Mouse (Mus musculus): ENCODE data around the gene Dmap1. TPM values are rescaled to one million over a fixed set of nuclear protein-coding genes. Genes with fewer than 3 reads are reported as not detected.

Dmap1 gene
- total RNA-seq, 2 experiments from 2014 or later: 18.3 to 19.0 TPM

DNA sequence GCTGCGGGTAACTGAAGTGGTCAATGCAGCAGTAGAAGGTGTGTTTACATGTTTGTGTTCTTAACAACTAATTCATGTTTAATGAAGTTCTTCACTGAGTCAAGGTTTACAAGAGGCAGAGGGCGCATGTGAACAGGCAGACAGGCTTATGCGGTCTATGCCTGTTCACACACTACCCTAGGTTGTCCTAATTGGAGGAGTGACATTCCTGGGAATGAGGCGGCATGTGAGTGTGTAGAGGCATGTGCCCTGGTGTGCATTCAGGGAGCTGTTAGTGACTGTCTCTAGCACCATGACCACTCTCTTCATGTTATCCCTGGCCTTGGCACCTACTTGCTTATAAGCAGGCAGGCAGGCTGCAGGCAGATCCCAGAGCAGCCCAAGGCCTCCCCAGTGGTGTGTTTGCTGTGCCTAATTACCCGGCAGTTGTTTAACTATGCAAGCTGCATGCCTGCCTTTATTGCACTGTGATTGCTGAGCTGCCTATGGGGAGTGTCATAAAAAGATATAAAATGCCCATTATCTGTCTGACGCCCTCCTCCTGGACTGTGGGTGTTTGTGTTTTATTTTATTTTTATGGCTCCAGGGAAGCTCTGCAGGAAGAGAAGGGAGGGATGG lies 51.9 kb downstream of the Dmap1 start:
- intact Hi-C loops (cut with DNase I): no loop called here
- no peak for DNase-seq (ENCODE audit: low spot score)

DNA sequence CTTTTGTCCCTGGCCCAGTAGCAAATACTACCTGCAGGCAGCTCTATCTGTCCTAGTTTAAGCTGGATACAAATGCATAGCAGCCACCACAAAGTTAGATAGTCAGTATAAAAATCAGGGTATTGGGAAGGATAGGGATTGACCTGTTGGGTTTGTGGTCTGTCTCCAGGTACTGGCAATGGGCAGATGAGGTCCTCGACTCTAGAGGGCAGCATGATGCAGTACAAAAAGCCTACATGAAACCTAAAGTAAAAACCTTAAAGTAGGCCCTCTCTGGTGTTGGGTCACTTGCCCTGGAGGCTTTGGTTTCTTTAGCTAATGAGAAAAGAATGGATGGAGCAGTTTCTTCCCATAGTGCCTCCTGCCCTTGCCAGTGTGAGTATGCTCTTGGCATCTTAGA lies 53.6 kb downstream of the Dmap1 start:
- intact Hi-C loops (cut with DNase I): no loop called here

More for the DNA sequence above, 53.6 kb downstream of the Dmap1 start:
- DNase-seq (ENCODE audit: low spot score): no peak

Other genes with a start within 250 kb of the Dmap1 start
- 10 to 100 TPM; 30.5 to 31.5 TPM for gene Rnf220, start 185.2 kb downstream of the Dmap1 start, total RNA-seq (2021)
- 10 to 100 TPM; 67.7 to 88.3 TPM for gene Eri3, start 131.9 kb downstream of the Dmap1 start, total RNA-seq (2021)
- gene Gm12845, start 42.1 kb upstream of the Dmap1 start, total RNA-seq (2021): not detected
- not detected for gene Klf17, start 83.4 kb upstream of the Dmap1 start, total RNA-seq (2021)
- gene Slc6a9, start 152.2 kb upstream of the Dmap1 start, total RNA-seq (2021): 1 to 10 TPM; 2.6 to 2.7 TPM
- gene Ccdc24, start 190.3 kb upstream of the Dmap1 start, total RNA-seq (2021): under 1 TPM; 0.13 to 0.39 TPM
- 1 to 10 TPM; 4.5 to 5.2 TPM for gene B4galt2, start 201.2 kb upstream of the Dmap1 start, total RNA-seq (2021)
- 100 to 1,000 TPM; 111 to 127 TPM for gene Atp6v0b, start 205.1 kb upstream of the Dmap1 start, total RNA-seq (2021)
- gene Dph2, start 209.8 kb upstream of the Dmap1 start, total RNA-seq (2021): 1 to 10 TPM; 3.2 to 4.4 TPM
- 10 to 100 TPM; 76.0 to 77.1 TPM for gene Ipo13, start 232.7 kb upstream of the Dmap1 start, total RNA-seq (2021)
- gene Artn, start 247.5 kb upstream of the Dmap1 start, total RNA-seq (2021): under 1 TPM; 0.11 to 0.21 TPM

Data from heart, postnatal 25 days (tissue).